Mouse (Mus musculus) lung, postnatal 10 days (tissue): ENCODE measurements at regions not wholly inside any gene's neighbourhood (a gene's known extent, or its start where the extent isn't known, plus 50 kb on each side); places are given as distances from the start of the nearest gene placed in this dataset.

Experiments used
- DNase-seq: peaks from one replicate; pipeline ENCODE4 v3.0.0; 2021

- no peak for DNase-seq
Observed at GRCm38 (mm10) chr17:9903313-9903712, 233.8 kb upstream of the Pabpc6 start.

GRCm38 (mm10) chr17:9896964-9897363 lies 227.4 kb upstream of the Pabpc6 start:
- DNase-seq: no peak

- DNase-seq: no peak
Observed at GRCm38 (mm10) chr17:9895686-9896082, 226.2 kb upstream of the Pabpc6 start.

- DNase-seq: peak; percentile 91
Observed at GRCm38 (mm10) chr17:9894828-9895685, 225.5 kb upstream of the Pabpc6 start.

GRCm38 (mm10) chr17:9893966-9894365 lies 224.4 kb upstream of the Pabpc6 start:
- peak; percentile 55 for DNase-seq

- DNase-seq: no peak
Observed at GRCm38 (mm10) chr17:9892776-9893175, 223.3 kb upstream of the Pabpc6 start.

GRCm38 (mm10) chr17:9892141-9892540 lies 222.6 kb upstream of the Pabpc6 start:
- DNase-seq: no peak

GRCm38 (mm10) chr17:9888494-9888893 lies 219.0 kb upstream of the Pabpc6 start:
- DNase-seq: no peak

GRCm38 (mm10) chr17:9885110-9885509 lies 215.6 kb upstream of the Pabpc6 start:
- DNase-seq: no peak

GRCm38 (mm10) chr17:9882639-9883226 lies 213.2 kb upstream of the Pabpc6 start:
- no peak for DNase-seq

- no peak for DNase-seq
Observed at GRCm38 (mm10) chr17:9879556-9880206, 210.2 kb upstream of the Pabpc6 start.

GRCm38 (mm10) chr17:9873695-9874094 lies 204.2 kb upstream of the Pabpc6 start:
- no peak for DNase-seq

GRCm38 (mm10) chr17:9870237-9870636 lies 200.7 kb upstream of the Pabpc6 start:
- DNase-seq: peak; percentile 50

- peak; percentile 38 for DNase-seq
Observed at GRCm38 (mm10) chr17:9868747-9869281, 199.3 kb upstream of the Pabpc6 start.

GRCm38 (mm10) chr17:9864254-9864653 lies 194.7 kb upstream of the Pabpc6 start:
- DNase-seq: no peak

GRCm38 (mm10) chr17:9861923-9862854 lies 192.7 kb upstream of the Pabpc6 start:
- no peak for DNase-seq

GRCm38 (mm10) chr17:9861346-9861745 lies 191.8 kb upstream of the Pabpc6 start:
- DNase-seq: no peak

- no peak for DNase-seq
Observed at GRCm38 (mm10) chr17:9848559-9849357, 179.2 kb upstream of the Pabpc6 start.

- peak; percentile 17 for DNase-seq
Observed at GRCm38 (mm10) chr17:9845451-9846075, 176.0 kb upstream of the Pabpc6 start.

- no peak for DNase-seq
Observed at GRCm38 (mm10) chr17:9841103-9841502, 171.6 kb upstream of the Pabpc6 start.

- DNase-seq: no peak
Observed at GRCm38 (mm10) chr17:9839256-9839655, 169.7 kb upstream of the Pabpc6 start.
